Mouse (Mus musculus) heart, adult 11 months (tissue): ENCODE measurements around the gene Ntm.

Experiments used
- DNase-seq: peaks from one replicate; pipeline ENCODE4 v3.0.0; 2022

Ntm gene

DNA sequence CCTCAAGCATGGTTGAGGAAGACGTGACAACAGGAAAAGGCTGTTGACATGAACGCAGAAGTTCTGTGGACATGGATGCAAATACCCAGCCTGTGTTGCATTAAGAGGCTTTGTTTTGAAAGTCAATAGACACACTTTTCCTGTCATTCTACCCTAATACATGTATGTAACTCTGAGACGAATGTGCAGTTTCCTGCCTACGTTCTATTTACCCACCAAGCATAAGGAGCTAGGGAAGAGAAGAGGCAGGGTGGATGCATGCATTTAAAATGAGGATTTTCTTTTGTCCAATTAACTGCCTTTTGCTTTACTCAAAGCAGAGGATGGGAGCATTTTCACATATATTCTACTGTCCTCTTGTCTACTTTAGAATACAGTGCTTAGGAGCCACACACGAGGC lies 858.5 kb downstream of the Ntm start:
- DNase-seq, result no peak

GRCm38 (mm10) chr9:29103993-29104392 lies 858.9 kb downstream of the Ntm start:
- peak; percentile 96 for DNase-seq

GRCm38 (mm10) chr9:29100624-29101023 lies 862.3 kb downstream of the Ntm start:
- no peak for DNase-seq

GRCm38 (mm10) chr9:29092443-29092842 lies 870.5 kb downstream of the Ntm start:
- DNase-seq, result peak; percentile 78

DNA sequence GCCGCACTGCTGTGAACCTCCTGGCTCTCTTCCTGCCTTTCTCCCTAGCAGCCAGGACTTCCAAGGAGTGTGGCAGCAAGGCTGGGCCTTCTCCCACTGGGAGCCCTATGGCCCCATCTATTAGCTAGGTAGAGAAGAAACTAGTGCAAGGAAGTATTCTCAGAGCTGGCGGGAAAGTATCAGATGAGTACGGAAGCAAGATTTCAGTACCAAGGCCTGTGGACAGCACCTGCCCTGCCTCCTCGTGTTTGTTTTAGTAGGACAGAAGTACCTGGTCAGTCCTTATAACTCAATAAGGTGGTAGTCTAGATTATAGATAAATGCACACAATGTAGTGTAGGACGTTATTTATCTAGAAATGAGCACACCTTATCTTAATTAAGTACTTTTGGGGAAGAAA lies 874.3 kb downstream of the Ntm start:
- DNase-seq, result no peak

DNA sequence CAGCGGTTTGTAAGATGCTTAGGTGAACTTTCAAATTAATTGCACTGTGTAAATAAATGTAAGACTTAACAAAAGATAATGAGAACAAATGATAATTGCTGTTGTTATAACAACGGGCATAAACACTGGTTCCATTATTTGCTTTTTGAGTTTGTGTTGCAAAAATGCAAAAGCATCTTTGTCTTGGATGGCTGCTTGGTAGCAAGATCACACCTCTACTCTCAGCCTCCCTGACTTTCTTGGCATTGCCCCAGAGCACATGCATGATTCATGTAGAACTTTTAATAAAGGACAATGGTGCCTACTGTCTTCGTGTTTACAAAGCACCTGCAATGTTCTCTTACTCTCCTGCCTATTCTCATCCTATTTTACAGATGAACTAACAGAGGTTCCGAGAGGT lies 875.3 kb downstream of the Ntm start:
- DNase-seq, result no peak

- peak; percentile 15 for DNase-seq
Measured at GRCm38 (mm10) chr9:29087171-29087570, 875.8 kb downstream of the Ntm start.

DNA sequence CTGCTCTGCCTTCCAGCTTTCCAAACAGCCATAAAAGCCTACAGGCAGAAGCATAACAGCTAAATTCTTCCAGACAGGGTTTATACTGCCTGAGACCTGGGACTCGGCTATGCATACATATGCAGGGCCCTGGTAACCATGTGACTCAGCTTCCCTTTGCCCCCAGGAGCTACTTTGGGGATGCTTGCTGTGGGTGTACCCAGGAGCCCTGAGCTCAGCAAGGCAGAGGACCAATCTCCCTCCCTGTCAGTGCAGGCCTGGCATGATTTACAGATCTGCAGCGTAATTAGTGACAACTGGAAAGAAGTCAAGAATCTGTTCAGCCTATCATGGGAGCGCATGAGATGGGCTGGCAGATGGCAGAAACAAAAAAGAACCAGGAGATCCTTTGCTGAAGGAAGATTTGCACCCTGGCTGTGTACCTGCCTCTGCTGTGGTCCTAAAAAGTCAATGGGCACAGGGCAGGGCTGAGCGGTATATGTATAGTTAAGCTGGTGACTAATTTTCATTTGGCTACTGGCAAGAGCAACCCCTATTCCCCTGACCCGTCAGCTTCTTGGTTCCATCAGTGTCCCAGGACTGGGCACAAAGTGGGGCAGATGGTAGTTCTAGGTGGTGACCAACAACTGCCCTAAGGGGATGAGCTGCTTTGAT lies 886.9 kb downstream of the Ntm start:
- peak; percentile 72 for DNase-seq

- peak; percentile 79 for DNase-seq
Measured at GRCm38 (mm10) chr9:29075243-29075642, 887.7 kb downstream of the Ntm start.

- DNase-seq, result peak; percentile 23
Measured at GRCm38 (mm10) chr9:29074494-29074893, 888.4 kb downstream of the Ntm start.

DNA sequence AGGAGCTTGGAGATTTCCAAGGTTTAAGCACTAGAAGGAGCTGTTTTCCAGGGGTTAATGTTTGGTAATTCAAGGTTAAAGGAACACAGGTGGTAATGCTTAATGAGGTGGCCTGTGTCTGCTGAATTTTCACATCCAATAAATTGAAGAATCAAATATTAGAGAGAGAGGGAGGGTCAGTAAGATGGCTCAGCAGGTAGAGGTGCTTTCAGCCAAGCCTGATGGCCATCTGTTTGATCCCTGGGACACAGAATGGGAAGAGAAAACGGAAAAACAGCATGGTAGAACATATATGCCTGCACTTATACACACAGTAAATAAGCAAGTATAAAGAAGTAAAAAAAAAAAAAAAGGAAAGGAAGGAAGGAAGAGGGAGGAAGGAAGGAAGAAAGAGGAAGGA lies 890.9 kb downstream of the Ntm start:
- peak; percentile 36 for DNase-seq

DNA sequence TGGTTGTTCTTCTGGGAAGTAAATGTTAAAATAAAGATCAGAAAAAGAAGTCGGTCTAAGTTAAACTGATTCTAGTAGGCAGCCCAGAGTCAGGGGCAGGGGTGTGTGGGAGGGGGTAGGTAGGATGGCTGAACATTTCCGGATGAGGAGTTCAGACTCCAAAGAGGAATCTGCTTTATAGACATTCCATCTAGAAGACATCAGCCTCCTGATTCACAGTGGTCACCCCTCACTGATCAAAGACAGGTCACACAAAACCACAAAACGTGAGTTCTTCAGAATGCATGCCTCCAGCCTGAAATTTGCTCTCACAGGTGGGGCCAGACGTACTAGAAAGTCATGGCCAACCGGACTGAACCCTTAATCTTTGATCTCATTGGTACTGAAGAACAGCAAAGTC lies 895.4 kb downstream of the Ntm start:
- peak; percentile 44 for DNase-seq

- DNase-seq, result peak; percentile 51
Measured at GRCm38 (mm10) chr9:29060293-29060692, 902.6 kb downstream of the Ntm start.

DNA sequence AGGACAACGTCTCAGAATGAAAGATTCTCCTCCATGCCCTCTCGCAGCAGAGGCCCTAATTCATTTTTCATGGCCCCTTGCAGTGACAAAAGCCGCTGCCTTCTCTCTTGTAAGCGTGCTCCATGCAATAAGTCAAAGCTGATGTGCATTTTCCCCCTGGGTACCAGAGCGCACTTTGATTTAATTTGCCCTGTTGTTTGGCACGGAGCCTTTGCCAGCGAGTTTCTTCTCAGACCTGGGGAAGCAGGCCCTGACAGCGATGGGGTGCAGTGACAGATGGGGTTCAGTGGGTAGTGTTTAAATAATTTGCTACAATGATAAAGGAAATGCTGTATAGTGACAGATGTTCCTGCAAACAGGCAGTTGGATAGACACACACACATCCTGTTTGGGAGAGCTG lies 904.1 kb downstream of the Ntm start:
- DNase-seq, result peak; percentile 44

GRCm38 (mm10) chr9:29055637-29056036 lies 907.3 kb downstream of the Ntm start:
- peak; percentile 50 for DNase-seq

DNA sequence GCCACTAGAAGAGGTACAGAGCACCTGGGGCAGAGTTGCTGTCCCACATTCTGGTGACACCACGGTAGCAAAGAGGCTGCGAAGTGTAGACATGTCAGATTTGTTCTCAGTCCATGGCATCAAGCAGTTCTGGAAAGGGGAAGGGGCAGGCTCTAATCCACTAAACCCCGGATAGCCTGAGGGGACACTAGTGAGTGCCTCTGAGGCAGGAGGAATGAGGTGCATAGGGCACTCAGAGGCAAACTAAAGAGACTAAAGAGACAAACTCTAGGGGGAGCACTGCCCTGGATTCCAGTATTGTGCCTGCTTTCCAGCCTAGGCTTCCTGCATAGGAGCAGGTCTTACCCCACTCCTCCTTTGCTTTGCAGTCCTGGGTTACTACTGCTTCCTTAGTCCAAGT lies 926.5 kb downstream of the Ntm start:
- peak; percentile 82 for DNase-seq

DNA sequence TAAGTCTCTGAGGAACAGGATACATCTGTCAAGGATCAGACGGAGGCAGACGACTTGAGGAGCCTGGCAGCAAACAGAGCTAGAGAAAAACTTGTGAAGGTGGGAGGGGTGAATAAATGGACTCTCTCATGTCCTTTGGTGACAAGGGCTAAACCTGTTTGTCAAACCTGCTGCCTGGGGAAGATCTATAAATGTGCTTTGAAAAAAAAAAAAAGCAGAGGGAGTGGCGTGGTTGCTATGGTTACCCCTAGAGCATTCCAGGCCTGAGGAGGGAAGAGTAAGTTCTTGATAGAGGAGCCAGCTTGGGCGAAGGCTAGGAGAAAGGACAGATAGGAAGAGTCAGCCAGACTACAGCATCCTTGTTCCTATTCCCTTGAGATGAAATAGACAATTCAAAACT lies 926.9 kb downstream of the Ntm start:
- DNase-seq, result no peak

- peak; percentile 69 for DNase-seq
Measured at GRCm38 (mm10) chr9:29026410-29026809, 936.5 kb downstream of the Ntm start.

DNA sequence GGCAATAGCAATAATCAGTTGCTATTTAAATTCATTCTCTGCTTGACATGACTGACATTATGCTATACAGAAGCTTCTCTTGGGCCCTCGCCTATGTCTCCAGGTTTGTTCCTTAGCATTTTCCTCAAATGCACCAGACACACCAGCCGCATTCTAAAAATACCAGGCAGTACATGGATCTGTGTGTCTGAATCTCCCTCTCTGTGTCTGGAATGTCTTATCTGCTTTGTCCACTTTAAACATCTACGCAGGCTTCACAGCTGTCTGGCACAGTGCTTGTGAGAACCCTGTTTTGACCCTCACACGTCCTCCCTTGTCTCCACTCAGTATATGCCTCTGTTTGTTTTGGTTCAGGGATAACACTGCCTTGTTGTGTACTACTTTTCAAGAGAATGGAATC lies 937.3 kb downstream of the Ntm start:
- DNase-seq, result peak; percentile 85

DNA sequence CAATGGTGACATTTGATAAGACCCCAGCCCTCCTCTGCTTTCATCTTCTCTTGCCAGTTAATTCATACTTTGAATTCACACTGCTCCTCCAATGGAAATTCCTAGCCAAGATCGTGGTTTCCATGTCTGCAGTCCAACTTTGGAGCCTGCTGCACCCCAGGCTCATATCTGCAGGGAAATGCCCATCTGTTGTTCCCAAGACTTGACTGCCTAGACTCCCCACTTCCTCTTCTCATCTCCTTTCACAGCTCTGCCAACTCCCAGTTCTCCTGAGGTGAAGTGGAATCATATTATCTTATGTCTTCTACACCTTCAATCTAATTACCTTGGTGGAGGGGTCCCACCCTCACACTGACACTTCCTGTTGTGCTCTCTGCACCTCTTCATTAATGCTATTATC lies 937.8 kb downstream of the Ntm start:
- DNase-seq, result no peak

DNA sequence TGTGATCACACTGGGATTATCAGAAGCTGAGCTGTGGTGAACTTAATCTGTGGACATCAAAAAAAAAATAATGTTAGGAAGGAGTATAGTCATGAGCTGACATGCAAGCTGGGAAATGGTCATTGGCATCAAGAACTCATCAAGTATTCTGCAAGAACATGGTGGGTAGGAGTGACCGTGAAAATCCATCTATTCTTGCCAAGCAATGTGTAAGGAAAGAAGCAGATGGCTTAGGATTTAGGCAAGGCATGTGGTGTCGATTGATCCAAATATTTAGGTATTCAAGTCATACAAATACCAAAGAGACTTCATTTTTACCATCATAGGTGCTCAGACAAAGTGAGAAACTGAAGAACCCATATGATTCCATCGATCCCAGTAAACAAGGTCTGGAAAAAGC lies 946.1 kb downstream of the Ntm start:
- no peak for DNase-seq

- peak; percentile 73 for DNase-seq
Measured at GRCm38 (mm10) chr9:29013881-29014280, 949.1 kb downstream of the Ntm start.

DNA sequence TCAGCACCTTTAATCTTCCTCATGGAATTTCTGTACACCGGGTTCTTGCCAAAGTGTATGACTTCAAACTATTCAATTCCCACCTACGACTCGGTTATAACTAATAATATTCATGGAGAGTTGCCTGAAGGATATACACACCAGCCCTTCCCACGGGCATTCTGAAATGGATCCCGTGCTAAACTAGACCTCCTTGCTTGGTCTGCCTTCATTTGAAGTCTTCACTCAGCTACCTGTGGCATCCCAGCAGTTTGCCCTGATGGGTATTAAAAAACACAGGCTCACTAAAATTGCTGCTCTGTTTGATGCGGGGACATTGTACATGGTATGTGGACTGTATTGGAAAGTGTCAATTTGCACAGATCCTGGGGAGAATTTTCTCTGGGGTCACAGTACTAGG lies 950.4 kb downstream of the Ntm start:
- DNase-seq, result peak; percentile 55

GRCm38 (mm10) chr9:29011476-29011875 lies 951.5 kb downstream of the Ntm start:
- DNase-seq, result peak; percentile 61

GRCm38 (mm10) chr9:29004534-29004933 lies 958.4 kb downstream of the Ntm start:
- no peak for DNase-seq
